Mouse (Mus musculus): ENCODE measurements around the gene Grap.

GRCm38 (mm10) chr11:61652216-61652615, 849 bp upstream of the Grap start:
- no peak for TF ChIP-seq CTCF (IDR thresholded peaks at IDR 0.05; ENCODE audit: low read depth)
- TF ChIP-seq EP300 (IDR thresholded peaks at IDR 0.05; ENCODE audit: low read depth) = no peak
